Mouse (Mus musculus): ENCODE measurements around the gene Nr1d2.
"Not testable (repeated sequence)": the region's sequence is repeated elsewhere in the genome, so short reads cannot be mapped to it uniquely, and the experiment has no call there.

The Nr1d2 gene

DNA sequence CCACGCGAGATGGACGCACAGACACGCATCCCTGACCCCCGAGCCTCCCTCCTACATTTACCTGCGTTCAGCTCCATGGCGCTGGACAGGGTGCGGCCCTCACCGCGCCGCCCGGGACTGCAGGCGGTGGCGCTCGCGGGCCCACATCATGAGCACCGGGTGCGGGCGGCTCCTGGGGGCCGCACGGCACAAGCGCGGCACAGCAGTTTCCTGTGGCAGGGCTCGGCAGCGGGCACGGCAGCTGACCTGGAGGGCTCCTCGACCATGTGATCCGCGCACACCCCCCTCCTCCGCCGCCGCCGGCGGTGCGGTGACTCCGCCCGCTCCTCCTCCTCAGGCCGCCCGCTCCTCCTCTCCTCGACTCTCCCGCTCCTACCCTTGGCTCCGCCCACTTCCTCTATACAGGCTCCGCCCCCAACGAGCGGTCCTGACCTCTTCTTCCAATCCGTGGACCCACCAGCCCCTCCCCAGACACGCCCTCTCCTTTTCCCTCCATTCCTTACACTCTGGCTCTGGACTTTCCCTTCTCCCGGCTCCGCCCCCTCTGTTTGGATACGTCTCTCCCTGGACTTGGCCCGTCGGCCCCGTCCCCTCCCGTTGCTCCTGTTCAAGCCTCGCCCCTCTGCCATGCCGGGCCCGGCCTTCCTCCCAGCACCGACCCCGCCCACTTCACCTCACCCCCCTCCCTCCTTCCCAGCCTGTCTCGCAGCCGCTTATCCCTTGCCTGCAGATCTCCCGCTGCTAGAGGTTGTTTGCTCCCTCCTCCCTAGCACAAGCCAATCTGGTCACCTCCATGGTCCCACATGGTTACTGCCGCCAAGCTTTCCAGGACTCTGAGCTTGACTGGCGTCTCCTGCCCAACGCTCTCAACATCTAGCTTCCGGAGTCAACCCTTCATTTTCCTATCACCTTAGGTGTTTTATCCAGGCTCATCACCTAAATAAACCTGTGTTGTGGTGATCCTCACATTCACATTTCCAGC lies at the start of gene Nr1d2:
Gene Nr1d2 (minus strand): TSS at position 378 of the 982 bp plus-strand sequence.
- DNase-seq (ENCODE audit: low spot score in 2 of 2) = peak; percentile 95

DNA sequence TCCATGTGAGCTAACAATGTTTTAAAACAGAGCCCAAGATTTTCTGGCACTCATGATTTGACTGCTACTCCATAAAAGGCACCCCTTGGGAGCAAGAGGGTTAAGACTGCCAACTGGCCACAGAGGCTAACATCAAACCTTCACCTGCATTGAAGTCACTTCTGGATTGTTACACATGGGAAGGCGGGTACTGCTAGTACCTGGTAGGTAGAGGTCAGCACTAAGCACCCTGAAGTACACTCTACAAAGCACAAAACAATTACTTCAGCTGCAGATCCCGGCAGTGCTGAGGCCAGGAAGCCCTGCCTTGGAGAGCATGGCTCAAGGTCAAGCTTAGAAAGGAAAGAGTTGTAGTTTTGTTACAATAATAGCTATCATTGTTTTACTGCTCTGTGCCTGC lies 48.5 kb upstream of the Nr1d2 start:
- no peak for DNase-seq (ENCODE audit: low spot score in 2 of 2)

DNA sequence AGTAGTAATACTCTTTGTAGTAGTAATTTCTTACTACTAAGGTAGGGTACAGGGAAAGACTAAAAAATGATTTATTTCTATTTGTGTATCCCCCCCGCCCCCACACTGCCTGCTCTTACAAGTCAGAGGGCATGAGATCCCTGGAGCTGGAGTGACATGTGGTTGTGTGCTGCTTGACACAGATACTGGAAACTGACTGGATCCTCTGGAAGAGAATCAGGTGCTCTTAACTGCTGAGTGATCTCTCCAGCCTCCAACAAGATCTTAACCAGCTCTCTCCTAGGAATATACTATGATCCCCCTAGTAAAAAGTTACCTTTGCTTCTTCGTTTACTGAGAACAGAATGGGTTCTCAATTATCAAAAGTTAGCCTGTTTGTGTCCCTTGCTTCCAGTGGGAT lies 47.5 kb upstream of the Nr1d2 start:
- DNase-seq (ENCODE audit: low spot score in 2 of 2) = no peak

DNA sequence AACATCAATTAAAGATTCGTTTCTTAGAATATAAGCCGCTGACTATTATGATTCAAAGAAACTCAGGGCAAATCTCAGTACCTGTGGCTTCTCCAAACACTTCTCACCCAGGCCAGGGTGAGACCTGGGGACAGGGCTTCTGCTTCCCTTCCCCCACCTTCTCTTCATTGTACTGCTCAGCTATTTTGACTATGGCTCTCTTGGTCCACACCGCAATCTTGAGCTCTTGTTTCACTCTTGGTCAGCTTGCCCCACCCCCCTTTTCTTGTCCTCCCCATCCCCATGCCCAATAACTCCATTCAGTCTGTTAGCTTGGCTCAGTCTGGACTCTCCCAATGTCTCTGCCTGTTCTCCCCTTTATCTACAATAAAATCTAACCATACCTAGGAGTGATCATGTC lies 46.5 kb upstream of the Nr1d2 start:
- DNase-seq (ENCODE audit: low spot score in 2 of 2) = no peak

DNA sequence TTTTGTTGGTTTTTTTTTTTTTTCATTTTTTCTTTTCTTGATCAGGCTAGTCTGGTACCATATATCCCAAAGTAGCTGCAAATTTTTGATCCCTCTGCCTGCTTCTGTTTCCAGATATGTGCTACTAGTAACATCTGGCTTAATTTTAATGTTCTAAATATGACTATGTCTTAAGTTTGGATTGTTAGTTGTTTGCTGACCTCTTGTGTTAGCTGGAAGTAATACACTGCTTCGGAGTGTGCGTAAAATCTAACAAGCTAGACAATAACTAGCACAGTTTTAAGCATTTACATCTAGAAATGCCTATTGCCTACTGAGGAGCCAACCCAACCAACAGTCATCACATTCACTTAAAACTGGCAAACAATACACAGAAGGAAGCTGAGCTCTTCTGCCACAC lies 45.7 kb upstream of the Nr1d2 start:
- DNase-seq (ENCODE audit: low spot score in 2 of 2) = peak in 1 of 2 experiments; percentile 38

DNA sequence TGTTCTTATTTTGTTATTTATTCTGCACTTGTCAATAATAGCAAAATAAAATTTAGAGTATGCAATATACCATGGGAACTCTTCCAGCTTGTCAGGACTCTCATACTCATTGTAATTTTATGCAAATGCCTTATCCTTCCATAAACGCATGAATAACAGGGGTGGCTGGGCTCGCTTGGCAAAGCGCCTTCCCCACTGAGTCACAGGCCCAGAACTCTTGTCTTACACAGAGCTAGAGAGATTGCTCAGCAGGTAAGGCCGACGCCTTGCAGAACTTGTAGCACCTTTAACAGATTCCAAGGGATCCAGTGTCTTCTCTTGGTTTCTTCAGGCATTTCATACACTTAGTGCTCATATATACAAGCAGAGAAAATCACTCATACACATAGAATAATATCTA lies 41.4 kb upstream of the Nr1d2 start:
- DNase-seq (ENCODE audit: low spot score in 2 of 2) = peak; percentile 37 to 51

DNA sequence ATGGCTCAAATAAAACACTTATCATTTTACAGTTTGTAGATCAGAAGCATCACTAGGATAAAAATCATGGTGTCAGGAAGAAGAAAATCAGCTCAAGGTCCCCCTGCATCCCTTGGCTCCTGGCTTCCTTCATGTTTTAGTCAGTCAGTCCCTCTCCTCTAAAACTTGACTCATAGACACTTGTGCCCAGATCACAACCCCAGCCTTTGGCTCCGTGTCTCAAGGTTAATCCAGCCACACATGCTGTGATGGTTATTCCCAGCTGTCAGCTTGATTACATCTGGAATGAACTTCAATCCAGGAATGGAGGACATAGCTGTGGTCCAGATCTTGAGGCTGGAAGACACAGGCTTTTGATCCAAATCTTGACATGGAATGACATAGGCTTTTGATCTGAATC lies 35.6 kb upstream of the Nr1d2 start:
- DNase-seq (ENCODE audit: low spot score in 2 of 2) = no peak

DNA sequence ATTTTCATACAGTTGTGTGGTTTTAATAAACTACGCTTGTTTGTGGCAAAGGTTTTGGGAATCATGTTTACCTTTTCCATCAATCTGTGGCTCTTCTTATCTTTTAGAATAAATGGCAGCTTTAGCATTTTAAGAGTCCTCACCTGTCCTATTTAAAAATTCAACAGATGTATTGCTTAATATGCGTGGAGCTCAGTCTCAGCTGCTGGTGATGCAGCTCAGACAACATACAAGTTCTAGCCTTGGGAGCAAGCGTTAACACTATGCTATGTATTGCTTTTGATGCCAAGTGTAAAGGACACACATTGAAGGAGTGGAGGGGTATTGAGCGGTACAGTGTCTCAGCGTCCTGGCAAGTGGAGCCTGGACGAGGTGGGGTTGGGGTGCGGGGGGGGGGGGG lies 32.7 kb upstream of the Nr1d2 start:
- no peak for DNase-seq (ENCODE audit: low spot score in 2 of 2)

DNA sequence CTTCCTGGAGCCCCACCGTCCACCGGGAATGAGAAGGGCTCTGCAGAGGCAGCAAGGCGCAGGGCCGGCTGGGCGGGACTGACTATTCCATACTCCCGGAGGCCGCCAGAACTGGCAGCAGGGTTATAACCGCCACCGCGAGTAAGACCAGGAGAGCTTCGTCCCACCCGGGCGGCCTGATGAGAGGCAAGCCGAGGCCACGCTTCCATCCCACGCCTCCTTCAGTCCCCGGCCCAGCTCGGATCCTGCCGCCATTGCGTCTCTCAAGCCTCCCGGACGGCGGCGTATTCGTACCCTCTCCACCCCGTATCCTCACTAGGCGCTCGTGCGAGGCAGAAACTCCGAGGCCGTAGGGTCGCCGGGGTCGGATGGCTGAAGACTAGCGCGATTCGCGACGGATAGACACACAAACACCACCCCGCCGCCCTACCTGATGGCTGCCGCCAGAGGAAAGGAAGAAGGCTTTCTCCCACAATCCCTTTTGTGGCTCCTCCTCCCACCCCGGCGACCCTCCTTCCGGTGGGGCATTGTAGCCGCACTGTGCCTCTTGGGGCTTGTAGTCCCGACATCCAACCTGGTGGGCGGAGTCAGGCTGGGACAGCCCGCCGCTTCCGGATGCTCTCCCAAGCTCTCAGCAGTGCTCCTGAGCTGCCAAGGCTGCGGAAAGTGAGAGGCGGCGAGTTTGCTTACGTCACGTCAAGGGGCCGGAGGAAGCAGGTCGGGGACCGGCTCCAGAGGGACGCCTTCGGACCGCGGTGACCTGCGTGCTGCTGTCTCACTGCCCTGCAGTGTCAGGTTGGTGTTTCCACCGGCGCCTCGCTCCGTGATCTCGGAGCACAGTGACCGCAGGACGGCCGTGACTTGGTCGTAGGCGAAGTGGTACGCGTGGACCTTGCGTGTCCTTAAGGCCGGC lies 31.9 kb upstream of the Nr1d2 start, which contains the start of the genes Nkiras1 and Rpl15:
Gene Nkiras1 (plus strand): TSS at position 608 of the 913 bp plus-strand sequence.
Gene Rpl15 (minus strand): TSS at position 863 of the 913 bp plus-strand sequence.
- DNase-seq (ENCODE audit: low spot score in 2 of 2) = peak; percentile 98

DNA sequence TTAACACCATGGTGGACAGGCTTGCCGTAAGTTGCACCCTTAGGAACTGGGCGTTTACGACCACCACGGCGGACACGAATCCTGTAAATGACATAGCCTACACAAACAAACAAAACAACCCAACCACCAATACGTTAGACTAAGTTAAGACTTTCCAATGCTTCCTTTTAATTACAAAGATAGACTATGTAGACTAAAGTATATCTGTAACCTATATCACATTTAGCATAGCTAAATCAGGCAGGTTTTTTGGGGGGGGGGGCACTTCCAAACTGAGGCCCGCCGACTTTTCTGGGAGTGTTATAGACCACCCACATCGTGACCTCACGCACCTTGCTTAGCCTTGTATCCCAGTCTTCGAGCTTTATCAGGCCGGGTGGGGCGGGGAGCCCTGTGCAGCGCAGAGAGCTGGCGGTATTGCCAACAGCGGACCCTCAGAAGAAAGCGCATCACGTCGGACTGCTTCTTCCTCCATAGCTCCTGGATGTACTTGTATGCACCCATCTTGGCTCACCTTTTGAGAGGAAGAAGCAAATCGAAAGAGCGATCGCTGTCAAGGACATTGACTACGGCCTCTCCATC lies 31.1 kb upstream of the Nr1d2 start:
- not testable (repeated sequence) for DNase-seq (ENCODE audit: low spot score in 2 of 2)

DNA sequence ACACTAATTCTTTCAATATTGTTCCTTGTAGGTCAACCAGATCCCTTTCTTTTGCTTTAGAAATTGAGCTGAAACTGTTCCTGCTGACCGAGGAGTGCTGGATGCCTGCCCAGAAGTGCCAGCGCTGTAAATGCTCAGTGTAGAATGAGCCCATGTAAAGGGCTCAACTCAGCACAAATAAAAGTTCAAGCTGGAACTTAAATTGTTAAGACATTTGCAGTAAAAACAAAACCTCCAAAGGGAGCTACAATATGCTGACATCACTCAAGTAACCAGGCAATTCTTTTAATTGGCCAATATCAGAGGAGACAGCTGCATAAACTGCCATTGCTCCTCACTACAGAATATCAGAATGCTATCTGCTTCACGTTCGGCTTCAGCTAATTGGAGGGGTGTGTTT lies 24.5 kb upstream of the Nr1d2 start:
- DNase-seq (ENCODE audit: low spot score in 2 of 2) = peak; percentile 54 to 57

DNA sequence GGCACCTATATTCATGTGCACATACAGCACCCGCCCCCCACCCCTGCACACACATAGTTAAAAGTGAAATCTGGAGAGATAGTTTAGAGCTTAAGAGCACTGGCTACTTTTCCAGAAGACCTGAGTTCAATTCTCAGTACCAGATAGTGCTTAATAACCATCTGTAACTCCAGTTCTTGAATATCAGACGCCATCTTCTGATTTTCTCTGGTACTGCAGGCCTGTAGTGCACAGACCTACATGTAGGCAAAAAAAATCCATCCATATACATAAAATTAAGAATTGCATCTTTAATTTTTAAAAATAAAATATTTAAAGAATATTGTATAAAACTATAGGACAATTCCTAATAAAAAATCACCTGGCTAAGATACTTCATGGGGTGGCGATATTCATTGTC lies 22.3 kb upstream of the Nr1d2 start:
- no peak for DNase-seq (ENCODE audit: low spot score in 2 of 2)

DNA sequence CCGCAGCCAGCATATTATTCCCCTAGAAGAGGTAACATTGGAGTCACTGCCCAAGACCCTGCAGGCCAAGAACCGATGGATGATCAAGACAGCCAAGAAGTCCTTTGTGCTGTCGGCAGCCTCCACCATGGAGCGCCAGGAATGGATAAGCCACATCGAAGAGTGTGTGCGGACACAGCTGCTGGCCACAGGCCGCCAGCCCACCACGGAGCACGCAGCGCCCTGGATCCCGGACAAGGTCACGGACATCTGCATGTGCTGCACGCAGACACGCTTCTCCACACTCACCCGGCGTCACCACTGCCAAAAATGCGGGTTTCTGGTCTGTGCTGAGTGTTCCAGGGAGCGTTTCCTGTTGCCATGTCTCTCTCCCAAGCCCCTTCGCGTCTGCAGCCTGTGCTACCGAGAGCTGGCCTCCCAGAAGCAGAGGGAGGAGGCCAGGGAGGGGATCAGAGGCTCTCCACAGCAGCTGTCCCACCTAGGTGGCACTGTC lies 3.8 kb upstream of the Nr1d2 start:
- no peak for DNase-seq (ENCODE audit: low spot score in 2 of 2)

DNA sequence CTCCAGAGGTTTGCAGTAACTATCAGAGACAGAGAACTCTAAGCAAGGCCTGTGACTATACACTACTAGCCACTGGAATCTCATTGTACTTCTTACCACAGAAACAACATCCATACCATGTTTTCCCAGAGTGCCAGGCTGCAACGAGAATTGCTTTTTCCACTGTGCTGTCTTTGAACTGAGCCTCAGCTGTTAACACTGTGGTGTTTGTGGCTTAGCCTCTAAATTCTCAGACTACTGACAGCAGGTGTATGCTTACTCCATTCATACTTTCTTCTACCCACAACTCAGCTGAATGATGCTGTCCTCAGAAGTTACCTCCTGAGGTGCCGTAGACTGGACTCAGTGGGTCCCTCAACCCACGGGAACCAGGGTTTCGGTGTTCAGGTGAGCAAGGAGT lies 2.9 kb upstream of the Nr1d2 start:
- DNase-seq (ENCODE audit: low spot score in 2 of 2) = no peak

DNA sequence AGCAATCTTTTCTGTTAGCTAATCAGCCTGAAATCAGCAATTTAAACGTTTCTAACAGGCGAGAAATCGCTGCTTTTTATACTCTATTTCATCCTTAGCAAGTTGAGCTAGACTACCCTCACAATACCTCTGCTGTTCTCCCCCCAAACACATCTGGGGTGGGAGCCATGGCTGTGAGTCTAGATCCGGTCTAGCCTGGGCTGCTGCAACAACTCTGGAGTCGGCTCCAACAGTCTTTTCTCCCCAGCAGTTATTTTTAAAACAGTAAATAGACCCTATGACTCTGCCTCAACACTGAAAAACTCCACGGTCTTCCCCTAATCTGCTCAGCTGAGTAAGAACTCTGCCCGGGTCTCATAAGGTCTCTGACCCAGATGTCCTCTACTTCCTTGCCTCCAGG lies 1.2 kb upstream of the Nr1d2 start:
- no peak for DNase-seq (ENCODE audit: low spot score in 2 of 2)

DNA sequence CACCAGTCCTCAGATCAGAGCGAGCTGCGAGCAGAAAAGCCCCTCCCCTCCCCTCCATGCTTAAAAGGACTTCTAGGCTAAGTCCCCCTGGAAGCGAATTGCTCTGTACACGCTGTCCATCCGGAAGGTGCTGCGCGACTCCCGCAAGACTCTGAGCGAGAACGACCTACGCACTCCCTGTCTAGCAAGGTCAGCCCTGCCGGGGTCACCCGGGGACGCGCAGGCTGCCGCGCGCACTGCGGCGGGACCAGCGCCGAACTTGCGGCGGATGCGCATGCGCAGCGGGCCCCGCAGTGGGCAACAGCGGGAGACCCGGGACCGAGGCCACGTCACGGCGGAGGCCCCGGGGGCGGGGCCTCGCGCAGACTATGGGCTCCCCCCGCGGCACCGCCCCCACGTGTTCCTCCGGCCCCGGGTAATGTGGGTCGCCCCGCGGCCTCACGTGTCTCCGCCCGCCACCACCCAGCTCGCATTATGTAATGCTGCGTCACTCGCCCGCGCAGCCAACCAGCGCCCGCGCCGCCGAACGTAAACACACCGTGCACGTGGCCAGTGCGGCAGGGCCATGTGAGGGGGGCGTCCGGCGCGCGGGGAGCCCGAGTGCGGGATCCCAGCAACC lies 687 bp downstream of the Nr1d2 start:
- peak; percentile 97 to 98 for DNase-seq (ENCODE audit: low spot score in 2 of 2)

DNA sequence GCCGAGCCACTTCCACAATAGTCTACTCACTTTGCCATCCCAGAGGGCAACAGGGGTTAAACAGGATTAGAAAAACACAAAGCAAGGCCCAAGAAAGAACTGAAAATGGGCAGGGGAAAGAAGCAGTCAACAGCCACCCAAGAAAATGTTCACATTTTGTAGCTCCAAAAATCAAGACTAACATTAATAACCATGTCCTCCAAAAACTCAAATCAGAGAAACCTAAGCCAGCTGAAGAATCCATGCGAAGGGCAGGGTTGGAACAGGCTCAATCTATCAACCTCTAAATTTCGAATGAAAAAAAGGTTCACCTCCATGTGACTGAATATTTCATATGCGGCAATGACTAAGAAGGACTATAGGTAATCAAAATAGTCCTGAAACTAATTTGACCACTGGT lies 1.5 kb downstream of the Nr1d2 start:
- no peak for DNase-seq (ENCODE audit: low spot score in 2 of 2)

DNA sequence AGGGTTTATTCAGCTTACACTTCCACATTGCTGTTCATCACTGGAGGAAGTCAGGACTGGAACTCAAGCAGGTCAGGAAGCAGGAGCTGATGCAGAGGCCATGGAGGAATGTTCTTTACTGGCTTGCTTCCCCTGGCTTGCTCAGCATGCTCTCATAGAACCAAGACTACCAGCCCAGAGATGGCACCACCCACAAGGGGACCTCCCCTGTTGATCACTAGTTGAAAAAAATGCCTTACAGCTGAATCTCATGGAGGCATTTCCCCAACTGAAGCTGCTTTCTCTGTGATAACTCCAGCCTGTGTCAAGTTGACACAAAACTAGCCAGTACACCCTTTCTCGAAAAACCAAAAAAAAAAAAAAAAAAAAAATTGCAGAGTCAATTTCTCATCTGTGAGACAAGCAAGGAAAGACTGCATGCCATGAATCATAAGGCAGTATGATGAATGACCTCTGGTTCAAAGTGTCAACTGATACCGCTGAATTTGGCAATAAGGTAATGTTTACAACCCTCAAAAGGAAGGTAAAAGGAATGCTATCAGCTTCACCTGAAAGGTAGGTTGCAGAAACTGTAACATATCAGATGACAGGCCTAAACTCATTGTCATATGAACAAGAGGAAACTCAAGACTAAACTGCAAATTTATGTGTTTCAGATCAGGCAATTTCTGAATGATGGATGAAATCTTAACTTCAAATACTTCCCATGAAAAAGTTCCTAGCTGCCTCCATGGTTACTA lies 2.3 kb downstream of the Nr1d2 start:
- not testable (repeated sequence) for DNase-seq (ENCODE audit: low spot score in 2 of 2)

DNA sequence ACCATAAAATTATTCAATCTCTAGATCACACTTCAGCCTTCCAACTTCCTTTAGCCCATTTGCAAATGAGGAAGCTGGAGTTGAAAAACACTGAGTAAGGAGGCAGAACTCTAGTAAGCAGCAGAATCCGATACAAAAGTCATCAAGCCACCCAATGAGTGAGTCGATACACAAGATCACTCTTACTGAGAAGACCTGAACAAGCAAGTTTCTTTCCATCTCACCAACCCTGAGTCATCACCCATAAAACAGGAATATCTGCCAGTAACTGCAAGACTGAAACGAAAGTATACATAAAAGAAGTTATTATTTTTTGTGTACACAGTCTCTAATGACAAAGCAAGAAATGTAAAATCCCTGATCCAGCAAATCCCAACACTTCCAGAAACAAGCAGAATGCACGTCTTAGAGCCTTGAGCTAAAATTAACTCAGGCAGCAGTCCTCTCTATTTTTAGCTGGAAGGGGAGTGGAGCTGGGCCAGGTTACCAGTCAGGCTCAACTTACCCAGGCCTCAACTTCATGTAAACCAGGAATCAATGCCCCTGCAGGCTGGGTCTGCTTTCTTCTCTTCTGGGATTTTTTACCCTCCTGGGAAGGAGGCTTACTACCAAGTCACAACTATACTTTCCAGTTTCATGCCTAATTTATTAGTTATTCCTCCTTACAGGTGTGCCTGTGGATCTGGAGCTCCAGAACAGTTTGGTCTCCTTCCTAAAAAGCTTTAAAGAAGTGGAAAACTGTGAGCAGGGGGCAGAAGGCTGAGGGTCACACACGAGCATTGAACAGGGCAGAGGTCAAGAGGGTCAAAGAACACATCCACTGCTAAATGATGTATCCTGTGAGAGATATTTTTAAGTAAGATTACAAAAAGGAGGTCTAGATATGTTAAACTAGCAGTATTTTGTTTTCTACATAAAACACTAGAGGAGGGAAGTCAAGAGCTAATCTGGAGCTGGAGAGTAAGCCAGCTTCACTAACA lies 4.7 kb downstream of the Nr1d2 start:
- DNase-seq (ENCODE audit: low spot score in 2 of 2) = no peak
